11 mouse cellular contexts compared by ENCODE assay signal in genomic region chr11:17004899-17005846, GRCm38 (mm10). TPM values are rescaled to one million over a fixed set of nuclear protein-coding genes. Genes with fewer than 3 reads are reported as not detected.
DNase-seq lines count a peak whose midpoint lies in the region; ATAC-seq and TF ChIP-seq lines count a peak whose summit lies in the region.
"Had no signal": no experiment of that assay in that cellular context is flagged by ENCODE, and none has a peak within 500 bp of the region (broad histone marks: within the 10 kb centered on the region; RNA-seq: fewer than 3 reads in every experiment).

No protein-coding gene starts in this region.

- 59% methylated on average over 4 of the region's 4 CpGs for WGBS in lung, adult 2 months
- WGBS in intestine, embryonic 15.5 days: 71% methylated on average over 4 of the region's 4 CpGs
- 96% methylated on average over 4 of the region's 4 CpGs for WGBS in forebrain, embryonic 14.5 days

- no peaks in the 10 kb centered on the region for H3K36me3 ChIP-seq in intestine, embryonic 15.5 days
- H3K36me3 ChIP-seq in forebrain, embryonic 14.5 days (ENCODE audit: control insufficient read depth, insufficient read depth, low read length): no peaks in the 10 kb centered on the region
- H3K36me3 ChIP-seq: midbrain, embryonic 13.5 days had no signal

- H3K9ac ChIP-seq in intestine, embryonic 15.5 days: no peak overlapping the region
- no peak overlapping the region for H3K9ac ChIP-seq in forebrain, embryonic 14.5 days (ENCODE audit: low read length)
- H3K9ac ChIP-seq: midbrain, embryonic 13.5 days had no signal

- H3K27ac ChIP-seq in intestine, embryonic 15.5 days: no peak overlapping the region
- H3K27ac ChIP-seq in forebrain, embryonic 14.5 days (ENCODE audit: low read depth, low read length): no peak overlapping the region
- H3K27ac ChIP-seq: midbrain, embryonic 13.5 days had no signal

- H3K9me3 ChIP-seq in intestine, embryonic 15.5 days: no peaks in the 10 kb centered on the region
- H3K9me3 ChIP-seq in forebrain, embryonic 14.5 days (replicated peaks; ENCODE audit: control insufficient read depth, low read length): no peaks in the 10 kb centered on the region
- H3K9me3 ChIP-seq: midbrain, embryonic 13.5 days had no signal

- TF ChIP-seq POLR2A in lung, adult 2 months (IDR thresholded peaks at IDR 0.05; ENCODE audit: borderline replicate concordance, extremely low read depth, low read depth, low read length): no peak

- H3K27me3 ChIP-seq in intestine, embryonic 15.5 days (replicated peaks): no peaks in the 10 kb centered on the region
- no peaks in the 10 kb centered on the region for H3K27me3 ChIP-seq in forebrain, embryonic 14.5 days (replicated peaks; ENCODE audit: control insufficient read depth, insufficient read depth, low read length)
- H3K27me3 ChIP-seq: midbrain, embryonic 13.5 days had no signal

- H3K4me3 ChIP-seq in lung, adult 2 months (replicated peaks; ENCODE audit: extremely low read depth, low read depth, low read length): no peak overlapping the region
- H3K4me3 ChIP-seq in intestine, embryonic 15.5 days (replicated peaks): no peak overlapping the region
- H3K4me3 ChIP-seq in forebrain, embryonic 14.5 days (ENCODE audit: low read depth, low read length): no peak overlapping the region
- H3K4me3 ChIP-seq: midbrain, embryonic 13.5 days had no signal

- H3K4me1 ChIP-seq in lung, adult 2 months (ENCODE audit: control insufficient read depth, insufficient read depth, low read length): no peaks in the 10 kb centered on the region
- H3K4me1 ChIP-seq in intestine, embryonic 15.5 days (replicated peaks): no peaks in the 10 kb centered on the region
- H3K4me1 ChIP-seq in forebrain, embryonic 14.5 days (ENCODE audit: control insufficient read depth, insufficient read depth, low read length): no peaks in the 10 kb centered on the region
- H3K4me1 ChIP-seq: midbrain, embryonic 13.5 days had no signal

- peak; percentile 33 to 51 for DNase-seq in lung, adult 18-20 months
- no peak for DNase-seq in lung, adult 2 months
- peak; percentile 60 for DNase-seq in c-Kit-positive CD71-negative TER-119-negative erythroid progenitor cells, embryonic 14.5 days (ENCODE audit: low read depth)
- DNase-seq in natural killer cell, adult 2 months (ENCODE audit: low spot score in 2 of 2): peak; percentile 16 to 35
- no peak for DNase-seq in forebrain, embryonic 14.5 days (ENCODE audit: low spot score)
- DNase-seq: cerebellum, adult 2 months; thymus, adult 2 months had no signal

- TF ChIP-seq CTCF in lung, adult 2 months (IDR thresholded peaks at IDR 0.05; ENCODE audit: insufficient read depth, low read length): no peak

- no peak overlapping the region for H3K4me2 ChIP-seq in intestine, embryonic 15.5 days (replicated peaks)
- H3K4me2 ChIP-seq in forebrain, embryonic 14.5 days (ENCODE audit: low read length): no peak overlapping the region
- H3K4me2 ChIP-seq: midbrain, embryonic 13.5 days had no signal

- ATAC-seq in hematopoietic stem cell, adult 5-6 weeks (replicated peaks in 1 of 2; ENCODE audit: insufficient read depth in 1 of 2, low FRiP score in 2 of 2, low TSS enrichment in 1 of 2, low read depth in 1 of 2, poor library complexity in 2 of 2, severe bottlenecking in 2 of 2): peak; percentile 72 to 75
- ATAC-seq in intestine, embryonic 15.5 days: no peak
- no peak for ATAC-seq in forebrain, embryonic 14.5 days
- ATAC-seq: forebrain, embryonic 16.5 days; midbrain, embryonic 13.5 days had no signal

RNA-seq across cellular contexts. Expression of gene Cnrip1, which starts 46.2 kb away (rescaled TPM):
- polyA plus RNA-seq in lung, adult 2 months (2012; rRNA removed): 15.6 and 16.7 TPM in 2 replicates
- total RNA-seq in hematopoietic stem cell, adult 5-6 weeks (2017): 17.6 and 23.3 TPM in 2 replicates
- polyA plus RNA-seq in intestine, embryonic 15.5 days (2015; fragmentation: Nextera tagmentation; extraction: Ambion mirVana): 24.3 and 25.6 TPM in 2 replicates
- polyA plus RNA-seq in forebrain, embryonic 14.5 days (2014; fragmentation: Nextera tagmentation; extraction: Ambion mirVana): 114 and 131 TPM in 2 replicates

RNA-seq across cellular contexts. Expression of gene Plek, which starts 47.0 kb away (rescaled TPM):
- polyA plus RNA-seq in lung, adult 2 months (2012; rRNA removed): 3.4 and 7.0 TPM in 2 replicates
- 166 and 168 TPM in 2 replicates for total RNA-seq in hematopoietic stem cell, adult 5-6 weeks (2017)
- polyA plus RNA-seq in intestine, embryonic 15.5 days (2015; fragmentation: Nextera tagmentation; extraction: Ambion mirVana): 2.2 and 2.6 TPM in 2 replicates
- 2.4 and 3.3 TPM in 2 replicates for polyA plus RNA-seq in forebrain, embryonic 14.5 days (2014; fragmentation: Nextera tagmentation; extraction: Ambion mirVana)

RNA-seq across cellular contexts. Expression of gene Fbxo48, which starts 54.0 kb away (rescaled TPM):
- 0.23 and 0.44 TPM in 2 replicates for polyA plus RNA-seq in lung, adult 2 months (2012; rRNA removed)
- 6.0 and 11.5 TPM in 2 replicates for total RNA-seq in hematopoietic stem cell, adult 5-6 weeks (2017)
- polyA plus RNA-seq in intestine, embryonic 15.5 days (2015; fragmentation: Nextera tagmentation; extraction: Ambion mirVana): 1.4 and 1.6 TPM in 2 replicates
- 0.77 and 1.6 TPM in 2 replicates for polyA plus RNA-seq in forebrain, embryonic 14.5 days (2014; fragmentation: Nextera tagmentation; extraction: Ambion mirVana)

Comparison
In these comparisons a context has a peak if more than half of its experiments do, and no peak if none do; other contexts are left out.
1. DNase-seq: peak in lung, adult 18-20 months (2 of 2), c-Kit-positive CD71-negative TER-119-negative erythroid progenitor cells, embryonic 14.5 days (single experiment) and natural killer cell, adult 2 months (2 of 2); none in lung, adult 2 months (single experiment) and forebrain, embryonic 14.5 days (single experiment).
2. ATAC-seq: peak in hematopoietic stem cell, adult 5-6 weeks (2 of 2); none in intestine, embryonic 15.5 days (single experiment) and forebrain, embryonic 14.5 days (single experiment).